Mouse (Mus musculus) gastrocnemius, postnatal 4 days (tissue): ENCODE data around the gene Akap5. TPM values are rescaled to one million over a fixed set of nuclear protein-coding genes. Genes with fewer than 3 reads are reported as not detected.

Source experiments
- DNase-seq, 2 experiments: peaks; one replicate each; pipeline ENCODE4 v3.0.0; 2021 to 2022; ENCODE audit warnings: low spot score in 2 of 2, mixed read lengths in 2 of 2
- total RNA-seq, 2 experiments: library from RNA; stranded (reverse); gene quantifications; 2 replicates each; pipeline ENCODE4 v1.2.3; 2021

Akap5 gene
- total RNA-seq, 2 experiments from 2014 or later = 1.6 to 1.7 TPM

DNA sequence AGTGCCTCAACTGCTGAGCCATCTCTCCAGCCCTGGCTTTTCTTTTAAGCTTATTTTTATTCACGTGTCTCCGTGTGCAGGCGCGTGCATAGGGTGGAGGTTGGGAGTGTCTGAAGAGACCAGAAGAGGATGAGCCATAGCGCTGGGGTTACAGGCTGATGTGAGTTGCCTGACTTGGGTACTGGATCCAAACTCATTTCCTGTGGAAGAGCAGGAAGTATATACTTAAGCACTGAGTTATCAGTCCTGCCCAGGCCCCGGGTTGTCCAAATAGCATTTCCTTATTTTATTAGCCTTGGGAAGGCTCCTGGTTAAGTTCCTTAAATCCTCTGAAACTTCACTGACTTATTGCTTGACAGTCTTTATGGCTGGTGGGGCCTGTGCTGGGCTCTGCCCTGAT is 14.7 kb upstream of the Akap5 start:
- DNase-seq = no peak

DNA sequence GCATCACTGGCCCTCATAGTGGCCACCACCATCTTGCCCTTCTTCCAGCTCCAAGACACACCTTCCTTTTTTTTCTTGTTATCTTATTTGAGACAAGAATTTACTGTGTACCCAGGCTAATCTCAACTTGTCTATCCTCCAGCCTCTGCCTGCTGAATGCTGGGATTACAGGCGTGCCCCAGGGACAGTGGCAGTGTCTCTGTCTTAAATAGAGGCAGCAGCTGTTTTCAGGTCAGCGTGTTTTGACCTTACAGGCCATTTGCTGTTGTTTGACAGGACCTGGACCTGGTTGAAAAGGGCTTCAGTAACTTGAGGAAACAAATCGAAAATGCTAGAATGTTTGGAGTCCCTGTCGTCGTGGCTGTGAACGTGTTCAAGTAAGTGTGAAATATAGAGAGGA is 14.1 kb upstream of the Akap5 start:
- DNase-seq = no peak

GRCm38 (mm10) chr12:76311227-76311626 is 13.5 kb upstream of the Akap5 start:
- DNase-seq = no peak

DNA sequence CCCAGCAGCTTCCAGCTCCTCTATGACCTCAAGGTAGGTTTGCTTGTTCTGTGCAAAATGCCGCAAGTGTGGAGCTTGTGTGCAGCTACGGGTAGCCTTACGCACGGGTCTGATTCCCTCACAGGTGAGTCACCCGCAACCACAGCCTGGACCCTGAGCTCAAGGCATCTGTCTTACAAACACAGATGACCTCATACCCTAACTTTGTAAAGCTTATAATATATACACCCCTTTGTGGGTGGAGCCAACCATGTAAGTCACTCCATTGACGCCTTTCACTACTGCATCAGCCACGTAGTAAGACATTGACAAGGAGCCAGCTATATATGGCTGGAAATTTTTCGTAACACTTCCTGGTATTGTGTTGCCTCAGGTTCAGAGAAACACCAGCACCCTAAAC is 12.7 kb upstream of the Akap5 start:
- DNase-seq = no peak

DNA sequence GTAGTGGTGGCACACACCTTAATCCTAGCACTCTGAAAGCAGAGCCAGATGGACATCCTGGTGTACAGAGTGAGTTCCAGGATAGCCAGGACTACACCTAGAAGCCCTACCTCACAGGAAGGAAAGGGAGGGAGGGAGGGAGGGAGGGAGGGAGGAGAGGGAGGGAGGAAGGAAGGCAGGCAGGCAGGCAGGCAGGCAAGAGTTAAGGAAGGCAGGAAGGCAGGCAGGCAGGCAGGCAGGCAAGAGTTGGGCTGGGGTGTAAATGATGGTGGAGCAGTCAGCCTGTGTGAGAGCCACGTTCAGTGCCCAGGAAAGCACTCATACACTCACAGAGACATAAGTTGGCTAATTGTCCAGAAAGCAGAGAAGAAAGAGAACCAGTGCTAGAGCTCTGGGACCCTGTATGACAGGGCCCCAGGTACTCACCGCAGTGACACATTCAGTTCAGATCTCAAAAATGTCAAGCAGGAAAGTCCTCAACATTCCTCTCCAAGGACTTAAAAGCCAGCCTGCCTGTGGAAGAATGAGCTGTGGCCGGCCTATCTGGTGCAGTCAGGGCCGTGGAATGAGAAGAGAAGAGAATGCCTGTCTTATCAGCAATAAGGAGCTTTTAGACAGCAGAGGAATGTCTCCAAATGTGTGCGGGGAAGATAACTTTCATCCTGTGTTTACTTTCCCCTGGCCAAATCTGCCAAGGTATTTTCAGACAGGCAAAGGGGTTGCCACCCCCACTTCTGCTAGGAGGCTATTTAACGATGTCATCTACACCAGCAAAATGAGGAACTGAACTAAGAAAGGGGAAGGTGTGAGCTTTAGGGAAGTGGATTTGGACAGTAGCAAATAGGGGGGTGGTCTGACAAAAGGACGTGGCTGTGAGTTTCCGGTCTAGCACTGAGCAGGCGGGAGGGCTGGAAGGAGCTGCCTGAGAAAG is 6.1 kb upstream of the Akap5 start:
- no peak for DNase-seq

GRCm38 (mm10) chr12:76326437-76327220 is 1.9 kb downstream of the Akap5 start:
- DNase-seq = no peak

DNA sequence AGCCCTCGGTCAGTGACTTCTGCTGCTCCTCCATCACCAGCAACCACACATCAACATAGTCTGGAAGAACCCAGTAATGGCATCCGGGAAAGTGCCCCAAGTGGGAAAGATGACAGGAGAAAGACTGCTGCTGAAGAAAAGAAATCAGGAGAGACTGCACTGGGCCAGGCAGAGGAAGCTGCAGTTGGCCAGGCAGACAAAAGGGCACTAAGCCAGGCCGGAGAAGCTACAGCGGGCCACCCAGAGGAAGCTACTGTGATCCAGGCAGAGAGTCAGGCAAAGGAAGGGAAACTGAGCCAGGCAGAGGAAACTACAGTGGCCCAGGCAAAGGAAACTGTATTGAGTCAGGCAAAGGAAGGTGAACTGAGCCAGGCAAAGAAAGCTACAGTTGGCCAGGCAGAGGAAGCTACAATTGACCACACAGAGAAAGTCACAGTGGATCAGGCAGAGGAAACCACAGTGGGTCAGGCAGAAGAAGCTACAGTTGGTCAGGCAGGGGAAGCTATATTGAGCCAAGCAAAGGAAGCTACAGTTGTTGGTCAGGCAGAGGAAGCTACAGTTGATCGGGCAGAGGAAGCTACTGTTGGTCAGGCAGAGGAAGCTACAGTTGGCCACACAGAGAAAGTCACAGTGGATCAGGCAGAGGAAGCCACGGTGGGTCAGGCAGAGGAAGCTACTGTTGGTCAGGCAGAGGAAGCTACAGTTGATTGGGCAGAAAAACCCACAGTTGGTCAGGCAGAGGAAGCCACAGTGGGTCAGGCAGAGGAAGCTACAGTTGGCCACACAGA is 4.1 kb downstream of the Akap5 start:
- no peak for DNase-seq

DNA sequence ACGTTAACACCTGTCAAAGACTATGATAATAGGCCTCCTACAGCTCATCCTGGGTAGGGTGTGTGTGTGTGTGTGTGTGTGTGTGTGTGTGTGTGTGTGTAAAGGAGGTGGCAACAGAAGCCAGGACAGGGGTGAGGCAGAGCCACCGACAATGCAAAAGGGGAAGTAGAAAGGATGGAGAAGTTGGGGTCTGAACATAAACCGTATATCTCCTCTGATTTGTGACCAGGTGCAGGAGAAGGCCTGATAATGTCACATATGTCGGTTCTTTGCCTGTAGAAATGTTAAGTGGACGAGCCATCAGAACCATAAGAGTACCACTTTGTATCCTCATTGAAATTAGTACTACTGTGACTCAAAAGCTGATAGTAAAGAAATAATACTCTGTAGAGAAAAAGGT is 9.0 kb downstream of the Akap5 start:
- no peak for DNase-seq

DNA sequence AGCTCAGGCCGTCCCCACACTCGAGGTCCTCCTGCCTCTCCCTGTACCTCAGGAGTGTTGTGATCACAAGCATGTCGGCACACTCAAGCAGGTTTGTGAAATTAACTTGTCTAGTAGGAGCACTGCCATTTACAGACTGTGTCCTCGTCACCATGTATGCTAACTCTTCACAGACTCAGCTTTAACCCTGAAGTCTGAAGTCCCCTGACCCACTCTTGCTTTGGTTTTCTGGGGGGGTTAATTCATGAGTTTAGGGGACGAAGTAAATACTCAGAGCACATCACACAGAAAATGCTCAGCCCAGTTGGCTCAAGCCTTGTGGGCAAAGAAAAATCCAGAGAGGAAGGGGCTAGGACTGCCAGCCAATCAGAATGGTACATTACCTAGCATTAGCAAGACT is 10.9 kb downstream of the Akap5 start:
- no peak for DNase-seq

DNA sequence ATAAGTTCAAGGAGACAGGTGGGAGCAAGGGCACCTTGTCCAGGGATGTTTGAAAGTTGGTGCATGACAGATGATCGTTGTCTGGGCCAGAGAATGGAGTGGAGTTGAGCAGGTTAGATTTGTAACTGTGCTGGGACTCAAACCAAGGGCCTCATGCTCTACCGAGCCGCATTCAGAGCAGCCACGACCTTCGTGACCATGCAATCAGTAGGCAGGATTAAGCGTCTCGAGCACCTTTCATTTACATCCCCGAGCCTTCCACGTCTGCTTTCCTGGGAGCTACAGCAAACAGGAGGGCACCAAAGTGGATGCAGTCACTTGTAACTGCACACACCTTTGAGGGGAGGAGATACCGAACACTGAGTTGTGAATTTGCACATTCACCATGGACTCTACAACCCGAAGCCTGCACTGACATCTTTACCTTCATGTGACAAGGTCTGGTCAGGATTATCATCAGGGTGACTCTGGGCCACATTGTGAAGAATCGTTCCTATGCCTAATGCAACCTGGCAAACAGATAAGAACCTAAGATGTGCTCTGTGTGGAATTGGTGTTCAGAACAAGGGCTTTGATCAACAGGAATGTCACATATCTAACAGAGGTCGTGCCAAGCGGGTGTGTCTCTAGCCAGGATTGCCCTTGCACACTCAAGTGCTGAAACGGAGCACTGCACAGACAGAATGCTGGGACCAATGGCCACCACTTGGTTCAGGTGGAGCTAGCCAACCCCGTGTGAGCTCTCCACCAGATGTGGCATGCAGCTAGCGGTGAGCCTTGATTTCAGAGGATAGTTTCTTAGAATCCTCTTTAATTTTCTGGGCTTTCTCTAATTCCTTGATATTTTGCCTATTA is 11.6 kb downstream of the Akap5 start:
- no peak for DNase-seq

DNA sequence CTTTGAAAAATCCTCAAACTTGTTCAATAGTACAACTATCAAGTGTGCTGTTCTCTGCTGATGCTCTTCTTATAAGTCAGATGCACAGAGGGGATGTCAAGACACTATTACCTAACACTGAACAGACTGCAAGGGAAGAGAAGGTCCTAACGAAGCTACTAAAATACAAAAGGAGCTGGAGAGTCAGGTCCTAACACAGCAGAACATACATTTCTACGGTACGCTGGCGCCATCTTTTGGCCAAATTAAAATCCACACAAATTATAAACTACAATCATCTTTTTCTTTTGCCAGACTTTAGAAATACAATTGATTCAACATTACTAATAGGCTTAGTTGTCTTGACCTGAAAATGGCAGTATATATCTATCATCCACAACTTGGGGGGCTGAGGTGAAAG is 16.4 kb downstream of the Akap5 start:
- DNase-seq = peak in 1 of 2 experiments; percentile 45

GRCm38 (mm10) chr12:76345759-76346455 is 21.2 kb downstream of the Akap5 start:
- no peak for DNase-seq

- no peak for DNase-seq
These were observed 25.1 kb downstream of the Akap5 start for GRCm38 (mm10) chr12:76349680-76350220.

DNA sequence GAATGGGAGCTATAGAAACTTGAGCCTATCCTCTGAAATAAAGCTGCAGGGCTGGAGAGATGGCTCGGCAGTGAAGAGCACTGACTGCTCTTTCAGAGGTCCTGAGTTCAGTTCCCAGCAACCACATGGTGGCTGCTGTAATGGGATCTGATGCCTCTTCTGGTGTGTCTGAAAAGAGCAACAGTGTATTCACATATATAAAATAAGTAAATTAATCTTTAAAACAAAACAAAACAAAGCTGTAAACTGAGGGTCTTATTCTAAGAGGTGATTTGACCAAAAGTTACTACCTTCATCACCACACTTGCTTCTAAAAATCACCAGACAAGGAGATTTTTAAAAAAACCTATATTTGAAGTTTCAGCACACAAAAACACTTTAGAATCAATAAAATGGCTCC is 36.2 kb downstream of the Akap5 start:
- DNase-seq = no peak

DNA sequence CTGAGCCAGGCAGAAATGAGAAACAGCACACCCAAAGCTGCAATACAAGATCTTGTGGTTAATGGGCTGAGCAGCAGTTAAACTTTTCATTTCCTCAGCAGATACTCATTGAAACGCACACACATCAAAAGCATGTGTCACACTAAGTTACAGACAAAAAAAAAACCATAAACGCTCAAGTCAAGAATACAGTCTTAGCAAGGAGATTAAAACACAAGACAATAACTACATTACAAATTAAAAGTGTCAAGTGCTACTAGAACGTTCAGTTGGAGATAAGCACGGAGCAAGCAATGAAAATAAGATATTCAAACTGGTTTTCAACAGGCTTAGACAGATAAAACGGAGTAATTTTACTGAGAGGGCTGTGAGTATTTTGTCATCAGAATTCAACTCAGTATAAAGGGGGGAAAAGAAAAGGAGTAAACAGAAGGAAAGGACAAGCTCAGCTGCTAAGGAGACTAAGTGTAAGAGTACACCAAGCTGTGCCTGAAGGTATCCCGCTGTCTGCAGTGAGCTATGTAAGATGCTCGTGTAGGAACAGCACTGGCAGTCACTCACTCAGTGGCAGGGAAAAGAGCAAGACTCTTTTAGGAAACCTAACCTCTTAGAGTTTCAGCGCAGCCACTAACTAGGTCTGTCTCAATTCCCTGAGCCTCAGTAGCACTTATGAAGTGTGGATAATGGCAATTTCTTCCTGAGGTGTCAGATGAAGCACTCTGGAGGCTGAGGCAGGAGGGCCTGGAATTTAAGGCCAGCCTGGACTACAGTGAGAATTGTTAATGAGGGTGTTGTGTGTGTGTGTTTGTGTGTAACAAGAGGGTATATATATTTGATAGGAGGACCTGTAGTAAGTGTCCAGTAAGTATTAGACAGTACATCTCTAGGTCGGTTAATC is 37.0 kb downstream of the Akap5 start:
- DNase-seq = no peak

DNA sequence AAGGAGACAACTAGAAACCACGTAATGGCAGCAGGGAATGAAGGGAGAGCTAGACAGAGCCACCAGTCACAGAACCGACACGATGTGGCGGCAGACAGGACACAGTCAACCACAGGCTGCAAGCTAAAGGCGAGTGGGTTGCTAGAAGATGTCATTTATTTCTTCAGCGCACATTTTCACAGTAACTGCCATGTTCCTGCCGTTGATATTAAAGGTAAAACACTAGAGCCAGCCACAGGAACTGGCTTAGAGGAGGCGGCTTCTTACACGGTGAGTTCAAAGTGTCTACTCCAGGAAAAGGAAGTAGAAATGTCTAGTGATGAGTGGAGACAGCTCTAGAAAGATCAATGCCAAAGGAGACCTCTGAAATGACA is 37.6 kb downstream of the Akap5 start:
- no peak for DNase-seq

GRCm38 (mm10) chr12:76366276-76366675 is 41.6 kb downstream of the Akap5 start:
- no peak for DNase-seq

GRCm38 (mm10) chr12:76367096-76367995 is 42.7 kb downstream of the Akap5 start:
- DNase-seq = peak in 1 of 2 experiments; percentile 24
